Comparison of ENCODE assay signal across 9 mouse cellular contexts in the genomic region with DNA sequence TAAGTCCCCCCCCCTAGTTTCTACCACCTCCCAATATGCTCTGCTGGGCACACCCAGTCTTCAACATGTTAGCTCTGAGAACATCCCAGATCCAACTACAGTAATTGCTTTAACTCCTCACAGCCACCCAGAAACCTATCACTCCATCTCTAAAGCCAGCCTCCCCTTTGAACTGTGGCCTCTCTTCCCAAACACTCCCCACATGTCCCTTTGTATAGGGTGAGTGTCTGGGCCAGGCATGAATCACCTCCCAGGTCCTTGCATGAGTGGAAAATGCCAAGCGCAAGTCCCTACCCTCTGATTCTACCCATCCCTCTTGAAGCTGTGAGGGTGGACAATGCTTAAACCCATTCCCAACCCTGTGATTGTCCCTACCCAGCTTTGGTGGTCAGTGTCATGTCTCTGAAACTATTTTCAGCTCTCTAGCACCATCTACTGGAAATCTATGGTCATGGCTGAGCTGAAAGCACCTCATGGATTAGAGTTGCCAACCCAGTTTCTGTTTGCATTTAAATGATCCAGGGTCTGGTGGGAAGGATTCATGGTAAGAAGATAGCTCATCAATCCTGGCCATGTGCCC.
DNase-seq lines count a peak whose midpoint lies in the region; TF ChIP-seq lines count a peak whose summit lies in the region.
"Had no signal": no experiment of that assay in that cellular context is flagged by ENCODE, and none has a peak within 500 bp of the region (broad histone marks: within the 10 kb centered on the region; RNA-seq: fewer than 3 reads in every experiment).

No protein-coding gene starts in this region.

- no peaks in the 10 kb centered on the region for H3K36me3 ChIP-seq in megakaryocyte, embryonic 14.5 days (replicated peaks; ENCODE audit: low read length)
- no peaks in the 10 kb centered on the region for H3K36me3 ChIP-seq in small intestine, adult 2 months (ENCODE audit: control insufficient read depth, insufficient read depth, low read length)

- TF ChIP-seq CTCF in layer of hippocampus, adult 2 months (conservative IDR thresholded peaks at IDR 0.05), result peak; percentile 94
- peak; percentile 32; the same call in 1 of the 2 replicates for TF ChIP-seq CTCF in small intestine, adult 2 months (IDR thresholded peaks at IDR 0.05; ENCODE audit: extremely low read depth, insufficient read length, insufficient replicate concordance, low read depth, low read length)

- peak; percentile 16 for DNase-seq in urinary bladder, postnatal 14 days (ENCODE audit: low spot score)
- DNase-seq in urinary bladder, postnatal 4 days (ENCODE audit: low spot score in 2 of 2), result no peak
- DNase-seq in cerebellum, postnatal 14 days, result peak; percentile 71 to 75
- peak; percentile 44 to 71 for DNase-seq in heart, postnatal 10 days
- peak; percentile 32 to 66 for DNase-seq in layer of hippocampus, adult 2 months (ENCODE audit: low spot score in 2 of 2)
- DNase-seq in gastrocnemius, postnatal 4 days (ENCODE audit: low spot score in 2 of 2), result no peak

- H3K4me1 ChIP-seq in megakaryocyte, embryonic 14.5 days, result peaks cover 4% of the 10 kb centered on the region; the same call in 1 of the 2 replicates
- no peaks in the 10 kb centered on the region for H3K4me1 ChIP-seq in small intestine, adult 2 months (ENCODE audit: control insufficient read depth, insufficient read depth, insufficient read length, low read length)

- intact Hi-C loops in heart, postnatal 10 days (cut with DNase I), result loop anchor here (2.0 to 5.0 kb wide), 3 partner anchors 61 to 1386 kb away; no protein-coding TSS in a partner anchor

- WGBS in small intestine, adult 2 months, result 69% methylated on average over 1 of the region's 1 CpGs

- TF ChIP-seq POLR2A in small intestine, adult 2 months (IDR thresholded peaks at IDR 0.05; ENCODE audit: low read depth, low read length), result no peak

- H3K27ac ChIP-seq in layer of hippocampus, adult 2 months, result no peak overlapping the region
- H3K27ac ChIP-seq in small intestine, adult 2 months (ENCODE audit: insufficient read depth, low read depth, low read length), result no peak overlapping the region

- H3K4me3 ChIP-seq in layer of hippocampus, adult 2 months, result no peak overlapping the region
- peak overlapping the region; percentile 65 for H3K4me3 ChIP-seq in megakaryocyte, embryonic 14.5 days (replicated peaks)
- H3K4me3 ChIP-seq in small intestine, adult 2 months (ENCODE audit: low read depth, low read length), result no peak overlapping the region
- H3K4me3 ChIP-seq: erythroblast, embryonic 14.5 days had no signal

- peaks cover 14% of the 10 kb centered on the region for H3K27me3 ChIP-seq in megakaryocyte, embryonic 14.5 days (replicated peaks)
- no peaks in the 10 kb centered on the region for H3K27me3 ChIP-seq in small intestine, adult 2 months (ENCODE audit: control insufficient read depth, insufficient read depth, low read length)

- no peaks in the 10 kb centered on the region for H3K9me3 ChIP-seq in megakaryocyte, embryonic 14.5 days

Comparison
In these comparisons a context has a peak if more than half of its experiments do, and no peak if none do; other contexts are left out.
1. DNase-seq: peak in urinary bladder, postnatal 14 days (single experiment), cerebellum, postnatal 14 days (2 of 2), heart, postnatal 10 days (2 of 2) and layer of hippocampus, adult 2 months (2 of 2); none in urinary bladder, postnatal 4 days (0 of 2) and gastrocnemius, postnatal 4 days (0 of 2).